Mouse (Mus musculus): ENCODE data around the gene Gm21891. TPM values are rescaled to one million over a fixed set of nuclear protein-coding genes. Genes with fewer than 3 reads are reported as not detected.

Gm21891 gene
- polyA plus RNA-seq (2017; shearing (Covaris generic)) = not detected

DNA sequence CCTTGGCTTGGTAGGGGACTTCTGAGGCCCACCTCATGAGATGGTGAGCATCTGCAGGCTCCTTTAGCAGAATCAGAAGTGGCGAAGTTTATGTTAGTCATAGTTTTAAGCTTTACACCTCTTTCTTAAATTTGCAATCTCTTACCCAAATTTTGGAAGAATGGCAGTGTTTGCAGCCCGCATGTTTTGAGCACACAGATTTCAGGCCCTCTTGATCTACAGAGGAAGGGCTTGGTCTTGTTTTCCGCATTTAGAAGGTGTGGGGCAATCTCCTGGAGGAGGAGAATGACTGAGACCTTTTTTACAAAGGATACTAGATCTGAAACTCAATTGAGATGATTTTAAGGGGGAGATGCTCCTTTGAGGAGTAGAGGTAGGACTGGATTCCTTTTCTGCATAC lies at the start of gene Gm21891:
Gene Gm21891 (minus strand): TSS at position 101 of the 400 bp plus-strand sequence.

DNA sequence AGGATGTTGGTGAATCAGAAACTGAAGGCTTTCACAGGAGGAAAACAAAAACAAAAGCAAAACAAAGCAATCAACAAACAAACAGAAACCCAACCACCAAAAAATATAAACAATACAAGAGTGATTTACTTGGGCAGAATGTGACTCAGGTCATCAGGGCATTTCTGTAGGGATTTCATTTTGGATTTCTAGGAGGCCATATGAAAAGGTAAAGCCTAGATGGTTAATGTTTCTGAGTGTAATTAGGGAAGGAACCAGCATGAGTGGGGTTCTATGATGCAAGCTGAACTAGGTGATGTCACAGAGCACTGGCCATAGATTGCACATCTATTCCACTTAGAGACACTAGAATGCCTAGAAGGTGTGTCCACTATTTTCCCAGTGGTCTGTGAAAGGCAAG lies 28.4 kb upstream of the Gm21891 start, which contains the start of gene Gm21425:
Gene Gm21425 (plus strand): TSS at position 301 of the 400 bp plus-strand sequence.

Other genes starting within 250 kb of the Gm21891 start
- gene Gm20807, start 90.6 kb downstream of the Gm21891 start, polyA plus RNA-seq (2017; shearing (Covaris generic)) = not detected
- not detected for gene Gm21425, start 28.5 kb upstream of the Gm21891 start, polyA plus RNA-seq (2017; shearing (Covaris generic))
- not detected for gene Gm21828, start 90.4 kb upstream of the Gm21891 start, polyA plus RNA-seq (2017; shearing (Covaris generic))
- not detected for gene Gm21440, start 118.9 kb upstream of the Gm21891 start, polyA plus RNA-seq (2017; shearing (Covaris generic))
- not detected for gene Gm21454, start 119.0 kb upstream of the Gm21891 start, polyA plus RNA-seq (2017; shearing (Covaris generic))
- not detected for gene Gm21725, start 215.6 kb upstream of the Gm21891 start, polyA plus RNA-seq (2017; shearing (Covaris generic))